Mouse (Mus musculus): ENCODE results near the gene Zdhhc17. TPM values are rescaled to one million over a fixed set of nuclear protein-coding genes. Genes with fewer than 3 reads are reported as not detected.
A peak's percentile ranks its signal among the peaks of the same experiment; 100 is the strongest.

Gene Zdhhc17
- polyA plus RNA-seq, 1 experiment from 2014 or later: 39.0 TPM

DNA sequence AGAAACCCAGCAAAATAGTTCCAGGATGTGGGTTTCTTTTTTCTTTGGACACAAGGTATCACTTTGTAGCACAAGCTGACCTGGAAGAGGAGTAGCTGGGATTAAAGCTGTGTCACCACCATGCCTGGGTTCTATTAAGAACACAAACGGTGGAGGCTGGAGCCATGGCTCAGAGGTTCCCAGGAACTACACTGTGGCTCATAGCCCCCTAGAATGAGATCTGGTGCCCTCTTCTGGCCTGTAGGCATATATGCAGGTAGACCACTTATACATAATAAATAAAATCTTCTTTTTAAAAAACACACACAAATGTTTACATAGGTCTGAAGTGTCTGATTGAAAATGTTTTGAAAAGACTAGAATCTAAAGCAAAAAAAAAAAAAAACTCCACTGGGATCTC lies 33.9 kb downstream of the Zdhhc17 start:
- no peaks in the 10 kb centered on the region for H3K9me3 ChIP-seq (ENCODE audit: control insufficient read depth, low read length)
- H3K27me3 ChIP-seq (ENCODE audit: control insufficient read depth, insufficient read depth, low read length): no peaks in the 10 kb centered on the region
- no peak overlapping the region for H3K4me3 ChIP-seq (ENCODE audit: low read depth, low read length)
- WGBS: 18% methylated on average over 1 of the region's 1 CpGs
- H3K4me1 ChIP-seq (replicated peaks; ENCODE audit: control insufficient read depth, insufficient read depth, low read length): no peaks in the 10 kb centered on the region
- H3K9ac ChIP-seq (ENCODE audit: low read depth, low read length): no peak overlapping the region
- DNase-seq (ENCODE audit: low spot score) (peak; percentile 73), ATAC-seq (ENCODE audit: low FRiP score) (peak; percentile 64)
- H3K36me3 ChIP-seq (ENCODE audit: control insufficient read depth, insufficient read depth, low read length): 0 out of 2 replicates have a peak, but pooled peaks cover 2% of the 10 kb centered on the region
- H3K4me2 ChIP-seq (replicated peaks; ENCODE audit: low read depth, low read length): no peak overlapping the region
- H3K27ac ChIP-seq (ENCODE audit: low read depth, low read length): no peak overlapping the region

DNA sequence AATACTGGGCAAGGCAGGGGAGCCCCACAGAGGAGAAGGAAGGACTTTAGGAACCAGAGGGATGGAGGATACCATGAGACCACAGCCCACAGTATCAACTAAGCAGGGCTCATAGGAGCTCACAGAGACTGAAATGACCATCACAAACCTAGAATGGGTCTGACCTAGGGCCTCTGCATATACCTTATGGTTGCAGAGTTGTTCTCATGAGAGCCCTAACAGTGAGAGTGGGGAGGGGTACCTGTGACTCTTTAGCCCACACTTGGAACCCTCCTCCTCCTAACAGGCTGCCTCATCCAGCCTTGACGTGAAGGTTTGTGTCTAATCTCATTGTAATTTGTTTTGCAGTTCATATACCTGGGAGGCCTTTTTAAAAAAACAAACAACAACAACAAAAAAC lies 35.1 kb downstream of the Zdhhc17 start:
- 77% methylated on average over 1 of the region's 1 CpGs for WGBS
- H3K27ac ChIP-seq (ENCODE audit: low read depth, low read length): no peak overlapping the region
- H3K27me3 ChIP-seq (ENCODE audit: control insufficient read depth, insufficient read depth, low read length): no peaks in the 10 kb centered on the region
- DNase-seq (ENCODE audit: low spot score): no peak
- no peaks in the 10 kb centered on the region for H3K9me3 ChIP-seq (ENCODE audit: control insufficient read depth, low read length)
- H3K4me3 ChIP-seq (ENCODE audit: low read depth, low read length): no peak overlapping the region
- no peak overlapping the region for H3K4me2 ChIP-seq (replicated peaks; ENCODE audit: low read depth, low read length)
- no peak for ATAC-seq (ENCODE audit: low FRiP score)
- H3K4me1 ChIP-seq (replicated peaks; ENCODE audit: control insufficient read depth, insufficient read depth, low read length): no peaks in the 10 kb centered on the region
- H3K9ac ChIP-seq (ENCODE audit: low read depth, low read length): no peak overlapping the region
- H3K36me3 ChIP-seq (ENCODE audit: control insufficient read depth, insufficient read depth, low read length): 0 out of 2 replicates have a peak, but pooled peaks cover 2% of the 10 kb centered on the region

DNA sequence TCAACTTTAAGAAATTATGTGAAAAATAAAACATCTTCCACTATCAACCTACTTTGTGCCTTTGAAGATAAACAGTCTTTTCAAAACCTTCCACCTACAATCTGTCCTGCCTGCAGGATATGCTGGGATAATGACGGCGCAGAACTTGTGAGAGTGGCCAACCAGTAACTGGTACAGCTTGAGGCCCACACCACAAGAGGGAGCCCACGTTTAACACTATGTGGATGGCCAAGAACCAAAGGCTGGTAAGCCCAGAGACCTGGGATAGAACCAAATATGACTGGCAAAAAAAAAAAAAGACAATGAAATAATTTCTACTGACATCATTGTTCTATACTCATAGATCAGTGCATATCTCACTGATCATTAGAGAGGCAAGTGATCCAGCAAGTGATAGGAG lies 35.5 kb downstream of the Zdhhc17 start:
- DNase-seq (ENCODE audit: low spot score) (peak; percentile 67), ATAC-seq (ENCODE audit: low FRiP score) (no peak)
- Histone ChIP-seq H3K9me3 (ENCODE audit: control insufficient read depth, low read length) (no peaks in the 10 kb centered on the region), H3K9ac (ENCODE audit: low read depth, low read length) (no peak overlapping the region), H3K27me3 (ENCODE audit: control insufficient read depth, insufficient read depth, low read length) (no peaks in the 10 kb centered on the region), H3K4me2 (replicated peaks; ENCODE audit: low read depth, low read length) (no peak overlapping the region), H3K4me1 (replicated peaks; ENCODE audit: control insufficient read depth, insufficient read depth, low read length) (no peaks in the 10 kb centered on the region), H3K4me3 (ENCODE audit: low read depth, low read length) (no peak overlapping the region), H3K27ac (ENCODE audit: low read depth, low read length) (no peak overlapping the region), H3K36me3 (ENCODE audit: control insufficient read depth, insufficient read depth, low read length) (0 out of 2 replicates have a peak, but pooled peaks cover 2% of the 10 kb centered on the region)
- WGBS: 62% methylated on average over 3 of the region's 3 CpGs

GRCm38 (mm10) chr10:110971998-110972397 lies 37.9 kb downstream of the Zdhhc17 start:
- no peaks in the 10 kb centered on the region for H3K27me3 ChIP-seq (ENCODE audit: control insufficient read depth, insufficient read depth, low read length)

DNA sequence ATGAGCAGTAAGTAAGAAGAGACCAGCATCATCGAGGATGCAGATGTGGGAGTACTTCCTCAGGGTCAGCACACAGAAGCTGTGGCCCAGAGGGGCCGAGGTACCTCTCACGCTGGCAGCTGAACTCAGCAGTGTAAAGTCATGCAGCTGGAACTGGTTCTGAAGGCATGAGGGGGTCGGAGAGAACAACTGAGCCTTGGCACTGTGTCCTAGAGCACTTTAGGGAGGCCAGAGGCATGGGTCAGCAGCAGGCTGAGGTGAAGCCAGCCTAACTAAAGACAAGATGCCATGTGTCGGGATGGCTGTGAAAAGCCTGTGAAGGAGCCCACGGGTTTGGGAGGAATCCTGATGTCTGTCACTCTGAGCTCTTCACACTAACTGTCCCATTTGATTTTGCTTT lies 38.5 kb downstream of the Zdhhc17 start:
- ATAC-seq (ENCODE audit: low FRiP score) (no peak), DNase-seq (ENCODE audit: low spot score) (no peak)
- Histone ChIP-seq H3K27me3 (ENCODE audit: control insufficient read depth, insufficient read depth, low read length) (no peaks in the 10 kb centered on the region), H3K4me1 (replicated peaks; ENCODE audit: control insufficient read depth, insufficient read depth, low read length) (no peaks in the 10 kb centered on the region), H3K27ac (ENCODE audit: low read depth, low read length) (no peak overlapping the region), H3K9ac (ENCODE audit: low read depth, low read length) (no peak overlapping the region), H3K36me3 (ENCODE audit: control insufficient read depth, insufficient read depth, low read length) (0 out of 2 replicates have a peak, but pooled peaks cover 2% of the 10 kb centered on the region), H3K4me3 (ENCODE audit: low read depth, low read length) (no peak overlapping the region), H3K4me2 (replicated peaks; ENCODE audit: low read depth, low read length) (no peak overlapping the region), H3K9me3 (ENCODE audit: control insufficient read depth, low read length) (no peaks in the 10 kb centered on the region)
- 94% methylated on average over 6 of the region's 6 CpGs for WGBS

More at GRCm38 (mm10) chr10:110971998-110972397, 37.9 kb downstream of the Zdhhc17 start:
- DNase-seq (ENCODE audit: low spot score): no peak
- no peak overlapping the region for H3K9ac ChIP-seq (ENCODE audit: low read depth, low read length)
- no peaks in the 10 kb centered on the region for H3K9me3 ChIP-seq (ENCODE audit: control insufficient read depth, low read length)
- H3K27ac ChIP-seq (ENCODE audit: low read depth, low read length): no peak overlapping the region
- no peak overlapping the region for H3K4me3 ChIP-seq (ENCODE audit: low read depth, low read length)
- H3K4me2 ChIP-seq (replicated peaks; ENCODE audit: low read depth, low read length): no peak overlapping the region
- H3K4me1 ChIP-seq (replicated peaks; ENCODE audit: control insufficient read depth, insufficient read depth, low read length): no peaks in the 10 kb centered on the region
- ATAC-seq (ENCODE audit: low FRiP score): no peak
- WGBS: 88% methylated on average over 9 of the region's 9 CpGs
- 0 out of 2 replicates have a peak, but pooled peaks cover 2% of the 10 kb centered on the region for H3K36me3 ChIP-seq (ENCODE audit: control insufficient read depth, insufficient read depth, low read length)

- 92% methylated on average over 3 of the region's 3 CpGs for WGBS
- Histone ChIP-seq H3K4me3 (ENCODE audit: low read depth, low read length) (no peak overlapping the region), H3K4me2 (replicated peaks; ENCODE audit: low read depth, low read length) (no peak overlapping the region), H3K9me3 (ENCODE audit: control insufficient read depth, low read length) (no peaks in the 10 kb centered on the region), H3K36me3 (ENCODE audit: control insufficient read depth, insufficient read depth, low read length) (0 out of 2 replicates have a peak, but pooled peaks cover 2% of the 10 kb centered on the region), H3K27me3 (ENCODE audit: control insufficient read depth, insufficient read depth, low read length) (no peaks in the 10 kb centered on the region), H3K9ac (ENCODE audit: low read depth, low read length) (no peak overlapping the region), H3K27ac (ENCODE audit: low read depth, low read length) (no peak overlapping the region), H3K4me1 (replicated peaks; ENCODE audit: control insufficient read depth, insufficient read depth, low read length) (no peaks in the 10 kb centered on the region)
- no peak for DNase-seq (ENCODE audit: low spot score)
- ATAC-seq (ENCODE audit: low FRiP score): no peak
Measured at GRCm38 (mm10) chr10:110971044-110971443, 38.9 kb downstream of the Zdhhc17 start.

DNA sequence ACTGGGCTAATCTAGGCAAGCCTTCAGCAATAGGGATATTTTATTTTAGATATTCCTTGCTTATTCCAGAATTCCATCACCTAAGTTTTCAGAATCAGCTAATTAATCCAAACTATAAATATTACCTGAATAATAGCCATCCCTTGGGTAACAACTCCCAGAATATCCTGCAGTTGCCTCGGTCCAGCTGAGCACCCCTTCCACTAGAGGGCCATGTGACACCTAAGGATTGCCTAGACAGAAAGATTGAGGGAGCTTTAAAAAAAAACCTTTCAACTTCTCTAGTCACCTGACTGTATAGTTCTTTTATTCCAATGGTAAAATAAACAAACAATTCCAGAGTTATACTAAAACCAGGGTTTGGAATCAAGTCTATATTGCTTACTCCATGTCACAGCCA lies 47.8 kb downstream of the Zdhhc17 start:
- no peaks in the 10 kb centered on the region for H3K4me1 ChIP-seq (replicated peaks; ENCODE audit: control insufficient read depth, insufficient read depth, low read length)
- WGBS: 43% methylated on average over 1 of the region's 1 CpGs
- H3K36me3 ChIP-seq (ENCODE audit: control insufficient read depth, insufficient read depth, low read length): no peaks in the 10 kb centered on the region
- DNase-seq (ENCODE audit: low spot score) (no peak), ATAC-seq (ENCODE audit: low FRiP score) (no peak)
- H3K9me3 ChIP-seq (ENCODE audit: control insufficient read depth, low read length): no peaks in the 10 kb centered on the region
- H3K4me3 ChIP-seq (ENCODE audit: low read depth, low read length): no peak overlapping the region
- no peaks in the 10 kb centered on the region for H3K27me3 ChIP-seq (ENCODE audit: control insufficient read depth, insufficient read depth, low read length)
- H3K27ac ChIP-seq (ENCODE audit: low read depth, low read length): no peak overlapping the region
- no peak overlapping the region for H3K9ac ChIP-seq (ENCODE audit: low read depth, low read length)
- H3K4me2 ChIP-seq (replicated peaks; ENCODE audit: low read depth, low read length): no peak overlapping the region

DNA sequence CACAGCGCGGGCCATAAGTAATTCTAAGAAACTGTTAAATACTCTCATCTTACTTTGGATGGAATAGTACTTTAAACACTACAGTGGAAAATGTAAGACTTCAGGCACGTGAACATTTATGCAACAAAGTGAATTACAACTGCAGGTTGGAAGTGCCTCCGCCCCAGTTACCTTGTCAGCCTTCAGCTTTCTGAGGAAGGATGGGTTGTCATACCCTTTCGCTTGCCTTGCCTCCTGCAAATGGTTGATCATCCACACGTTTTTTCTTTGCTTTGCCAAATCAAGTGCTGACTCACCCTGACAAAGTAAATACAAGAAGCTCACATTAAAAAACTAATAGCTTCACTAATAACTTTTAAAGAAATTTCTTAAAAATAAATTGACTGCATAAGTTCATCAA lies 49.1 kb downstream of the Zdhhc17 start:
- H3K36me3 ChIP-seq (ENCODE audit: control insufficient read depth, insufficient read depth, low read length): no peaks in the 10 kb centered on the region
- DNase-seq (ENCODE audit: low spot score) (no peak), ATAC-seq (ENCODE audit: low FRiP score) (no peak)
- H3K9ac ChIP-seq (ENCODE audit: low read depth, low read length): no peak overlapping the region
- H3K9me3 ChIP-seq (ENCODE audit: control insufficient read depth, low read length): no peaks in the 10 kb centered on the region
- H3K27me3 ChIP-seq (ENCODE audit: control insufficient read depth, insufficient read depth, low read length): no peaks in the 10 kb centered on the region
- no peak overlapping the region for H3K4me3 ChIP-seq (ENCODE audit: low read depth, low read length)
- no peaks in the 10 kb centered on the region for H3K4me1 ChIP-seq (replicated peaks; ENCODE audit: control insufficient read depth, insufficient read depth, low read length)
- no peak overlapping the region for H3K4me2 ChIP-seq (replicated peaks; ENCODE audit: low read depth, low read length)
- no peak overlapping the region for H3K27ac ChIP-seq (ENCODE audit: low read depth, low read length)
- WGBS: 95% methylated on average over 6 of the region's 6 CpGs

DNA sequence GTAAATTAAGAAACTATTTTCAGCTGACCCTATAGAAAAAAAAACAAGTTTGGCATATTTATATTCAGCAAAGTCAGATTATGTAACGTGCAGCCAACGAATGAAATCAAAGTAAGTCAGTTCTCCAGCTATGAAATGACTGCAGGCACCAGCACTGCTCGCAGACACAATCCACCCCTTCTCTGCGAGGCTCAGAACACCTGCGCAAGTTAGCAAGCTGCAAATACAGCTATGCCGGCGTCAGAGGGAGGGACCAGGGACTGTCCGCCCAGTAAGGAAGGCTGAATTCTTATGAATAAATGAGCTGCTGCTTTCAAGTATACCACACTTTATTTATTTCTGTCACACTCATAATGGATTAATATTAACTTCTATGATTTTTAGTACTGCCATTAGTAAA lies 50.2 kb downstream of the Zdhhc17 start:
- 94% methylated on average over 8 of the region's 8 CpGs for WGBS
- Histone ChIP-seq H3K4me3 (ENCODE audit: low read depth, low read length) (no peak overlapping the region), H3K4me1 (replicated peaks; ENCODE audit: control insufficient read depth, insufficient read depth, low read length) (no peaks in the 10 kb centered on the region), H3K4me2 (replicated peaks; ENCODE audit: low read depth, low read length) (no peak overlapping the region), H3K27ac (ENCODE audit: low read depth, low read length) (no peak overlapping the region), H3K27me3 (ENCODE audit: control insufficient read depth, insufficient read depth, low read length) (no peaks in the 10 kb centered on the region), H3K36me3 (ENCODE audit: control insufficient read depth, insufficient read depth, low read length) (no peaks in the 10 kb centered on the region), H3K9ac (ENCODE audit: low read depth, low read length) (no peak overlapping the region), H3K9me3 (ENCODE audit: control insufficient read depth, low read length) (no peaks in the 10 kb centered on the region)
- DNase-seq (ENCODE audit: low spot score) (no peak), ATAC-seq (ENCODE audit: low FRiP score) (no peak)
